Mouse (Mus musculus) limb, embryonic 13.5 days (tissue): ENCODE measurements at regions not wholly inside any gene's neighbourhood (a gene's known extent, or its start where the extent isn't known, plus 50 kb on each side); places are given as distances from the start of the nearest gene placed in this dataset.

ENCODE experiments used
- ATAC-seq: fragments of 200-750 bp; cut with Nextera tagmentation; 2 replicates; pipeline ENCODE4 v1.8.0; 2017; ENCODE audit warnings: low read depth, moderate number of reproducible peaks, moderate TSS enrichment; ENCODE audit not compliant: low FRiP score
- H3K27ac ChIP-seq: fragments of 300-500 bp; sonication (generic); 2 replicates; pipeline ENCODE4 v1.5.1; 2015; ENCODE audit warnings: inconsistent platforms, mild to moderate bottlenecking, moderate library complexity
- H3K27me3 ChIP-seq: fragments of 300-500 bp; sonication (generic); 2 replicates; pipeline ENCODE4 v1.6.1; 2015; ENCODE audit warnings: mild to moderate bottlenecking, inconsistent platforms
- H3K36me3 ChIP-seq: fragments of 300-500 bp; sonication (generic); 2 replicates; pipeline ENCODE4 v1.6.1; 2015; ENCODE audit warnings: inconsistent platforms, mild to moderate bottlenecking, moderate library complexity
- H3K4me1 ChIP-seq: fragments of 300-500 bp; sonication (generic); 2 replicates; pipeline ENCODE4 v1.6.1; 2015; ENCODE audit warnings: inconsistent platforms
- H3K4me2 ChIP-seq: fragments of 300-500 bp; sonication (generic); replicated peaks from 2 replicates; pipeline ENCODE4 v1.6.1; 2015; ENCODE audit warnings: inconsistent platforms, mild to moderate bottlenecking, moderate library complexity
- H3K4me3 ChIP-seq: fragments of 300-500 bp; sonication (generic); 2 replicates; pipeline ENCODE4 v1.5.1; 2015; ENCODE audit warnings: moderate library complexity, mild to moderate bottlenecking, inconsistent platforms
- H3K9ac ChIP-seq: fragments of 300-500 bp; sonication (generic); 2 replicates; pipeline ENCODE4 v1.6.1; 2015; ENCODE audit warnings: mild to moderate bottlenecking, inconsistent platforms
- H3K9me3 ChIP-seq: fragments of 300-500 bp; sonication (generic); 2 replicates; pipeline ENCODE4 v1.6.1; 2016; ENCODE audit warnings: inconsistent platforms
- WGBS: fragments of 180-500 bp; shearing (Covaris S2); methylation state at CpG from one replicate; pipeline ENCODE4 v1.1.7; 2015; 5-methylcytosine and 5-hydroxymethylcytosine counted together

GRCm38 (mm10) chr16:67735398-67735797 lies 114.7 kb upstream of the Cadm2 start:
- no peak overlapping the region for H3K9ac ChIP-seq
- no peak for ATAC-seq
- no peaks in the 10 kb centered on the region for H3K4me1 ChIP-seq
- WGBS: 78% methylated on average over 2 of the region's 2 CpGs
- H3K27ac ChIP-seq: no peak overlapping the region
- no peaks in the 10 kb centered on the region for H3K9me3 ChIP-seq
- no peak overlapping the region for H3K4me3 ChIP-seq
- H3K4me2 ChIP-seq: no peak overlapping the region
- no peaks in the 10 kb centered on the region for H3K27me3 ChIP-seq
- no peaks in the 10 kb centered on the region for H3K36me3 ChIP-seq

GRCm38 (mm10) chr16:67698619-67699018 lies 77.9 kb upstream of the Cadm2 start:
- no peak for ATAC-seq
- no peak overlapping the region for H3K4me2 ChIP-seq
- no peak overlapping the region for H3K27ac ChIP-seq
- H3K27me3 ChIP-seq: no peaks in the 10 kb centered on the region
- H3K4me3 ChIP-seq: no peak overlapping the region
- WGBS: 56% methylated on average over 3 of the region's 3 CpGs
- no peaks in the 10 kb centered on the region for H3K36me3 ChIP-seq
- no peak overlapping the region for H3K9ac ChIP-seq
- no peaks in the 10 kb centered on the region for H3K9me3 ChIP-seq
- H3K4me1 ChIP-seq: no peaks in the 10 kb centered on the region
